Mouse (Mus musculus) frontal cortex, postnatal 36 days (tissue): Measurements from ENCODE around the gene Gm44502.

Experiments used
- DNase-seq, 2 experiments: peaks; one replicate each; pipeline ENCODE4 v3.0.0; 2022; ENCODE audit warnings: low spot score in 2 of 2

Gm44502 gene

GRCm38 (mm10) chr15:89429352-89430221 is at the start of gene Gm44502, which contains the start of the genes C730034F03Rik and Chkb:
Gene Gm44502 (minus strand): TSS chr15:89429696.
Gene C730034F03Rik (plus strand): TSS chr15:89429589.
Gene Chkb (minus strand): TSS chr15:89429908.
- DNase-seq = peak; percentile 94 to 98

GRCm38 (mm10) chr15:89478622-89479021 is 49.1 kb upstream of the Gm44502 start:
- no peak for DNase-seq

GRCm38 (mm10) chr15:89477806-89478205 is 48.3 kb upstream of the Gm44502 start:
- DNase-seq = no peak

GRCm38 (mm10) chr15:89477091-89477491 is 47.6 kb upstream of the Gm44502 start, which contains the start of gene Arsa:
Gene Arsa (minus strand): TSS chr15:89477425.
- no peak for DNase-seq

GRCm38 (mm10) chr15:89476475-89476815 is 46.9 kb upstream of the Gm44502 start:
- no peak for DNase-seq

- peak; percentile 91 for DNase-seq
Observed at GRCm38 (mm10) chr15:89475611-89476474, 46.3 kb upstream of the Gm44502 start.

- DNase-seq = no peak
Observed at GRCm38 (mm10) chr15:89475293-89475600, 45.8 kb upstream of the Gm44502 start.

- no peak for DNase-seq
Observed at GRCm38 (mm10) chr15:89474596-89475292, 45.2 kb upstream of the Gm44502 start.

- DNase-seq = no peak
Observed at GRCm38 (mm10) chr15:89473921-89474320, 44.4 kb upstream of the Gm44502 start.

GRCm38 (mm10) chr15:89473370-89473769 is 43.9 kb upstream of the Gm44502 start:
- no peak for DNase-seq

GRCm38 (mm10) chr15:89471476-89471875 is 42.0 kb upstream of the Gm44502 start:
- no peak for DNase-seq

- DNase-seq = no peak
Observed at GRCm38 (mm10) chr15:89468577-89468976, 39.1 kb upstream of the Gm44502 start.

- DNase-seq = no peak
Observed at GRCm38 (mm10) chr15:89465052-89465451, 35.6 kb upstream of the Gm44502 start.

- no peak for DNase-seq
Observed at GRCm38 (mm10) chr15:89463334-89464235, 34.1 kb upstream of the Gm44502 start.

- no peak for DNase-seq
Observed at GRCm38 (mm10) chr15:89462176-89462575, 32.7 kb upstream of the Gm44502 start.

GRCm38 (mm10) chr15:89461321-89461720 is 31.8 kb upstream of the Gm44502 start:
- no peak for DNase-seq

- DNase-seq = no peak
Observed at GRCm38 (mm10) chr15:89460298-89460697, 30.8 kb upstream of the Gm44502 start.

GRCm38 (mm10) chr15:89459821-89460220 is 30.3 kb upstream of the Gm44502 start:
- DNase-seq = no peak

- no peak for DNase-seq
Observed at GRCm38 (mm10) chr15:89458942-89459341, 29.4 kb upstream of the Gm44502 start.

- DNase-seq = no peak
Observed at GRCm38 (mm10) chr15:89455642-89456041, 26.1 kb upstream of the Gm44502 start.

- no peak for DNase-seq
Observed at GRCm38 (mm10) chr15:89454857-89455256, 25.4 kb upstream of the Gm44502 start.
